Mouse (Mus musculus) spleen, embryonic (tissue): ENCODE results near the gene Tbc1d15.

ENCODE experiments used
- CTCF ChIA-PET: fragments of 350-600 bp; sonication (Branson Sonifier 250); formaldehyde crosslinking; loops from one replicate; lab custom pipeline; 2022; lab: Charles Lee

Tbc1d15 gene

GRCm38 (mm10) chr10:115251088-115251934, at the start of gene Tbc1d15:
Gene Tbc1d15, minus strand, starts transcription at chr10:115251467.
- CTCF ChIA-PET = no interaction called here

- CTCF ChIA-PET = interaction anchor here (0.6 kb wide), 1 partner anchor 24 kb away, joined by 3 read pairs; no protein-coding TSS in a partner anchor
Observed at GRCm38 (mm10) chr10:115298683-115299082, 47.4 kb upstream of the Tbc1d15 start.

GRCm38 (mm10) chr10:115297582-115297981, 46.3 kb upstream of the Tbc1d15 start:
- CTCF ChIA-PET = no interaction called here

GRCm38 (mm10) chr10:115296401-115296935, 45.2 kb upstream of the Tbc1d15 start:
- CTCF ChIA-PET = no interaction called here

- CTCF ChIA-PET = no interaction called here
Observed at GRCm38 (mm10) chr10:115295162-115295561, 43.9 kb upstream of the Tbc1d15 start.

GRCm38 (mm10) chr10:115294715-115295114, 43.4 kb upstream of the Tbc1d15 start:
- CTCF ChIA-PET = no interaction called here

- CTCF ChIA-PET = no interaction called here
Observed at GRCm38 (mm10) chr10:115293946-115294345, 42.7 kb upstream of the Tbc1d15 start.

- CTCF ChIA-PET = no interaction called here
Observed at GRCm38 (mm10) chr10:115290671-115291070, 39.4 kb upstream of the Tbc1d15 start.

- CTCF ChIA-PET = no interaction called here
Observed at GRCm38 (mm10) chr10:115288856-115289255, 37.6 kb upstream of the Tbc1d15 start.

GRCm38 (mm10) chr10:115284170-115284569, 32.9 kb upstream of the Tbc1d15 start:
- CTCF ChIA-PET = no interaction called here

GRCm38 (mm10) chr10:115281381-115281780, 30.1 kb upstream of the Tbc1d15 start:
- CTCF ChIA-PET = no interaction called here

- CTCF ChIA-PET = no interaction called here
Observed at GRCm38 (mm10) chr10:115271649-115272048, 20.4 kb upstream of the Tbc1d15 start.

GRCm38 (mm10) chr10:115270612-115271390, 19.5 kb upstream of the Tbc1d15 start:
- CTCF ChIA-PET = no interaction called here

GRCm38 (mm10) chr10:115262926-115263562, 11.8 kb upstream of the Tbc1d15 start:
- CTCF ChIA-PET = interaction anchor here (1.5 kb wide), 1 partner anchor 12 kb away, joined by 3 read pairs; no protein-coding TSS in a partner anchor

- CTCF ChIA-PET = interaction anchor here (1.5 kb wide), 1 partner anchor 13 kb away, joined by 3 read pairs; no protein-coding TSS in a partner anchor
Observed at GRCm38 (mm10) chr10:115262261-115262660, 11.0 kb upstream of the Tbc1d15 start.

- CTCF ChIA-PET = no interaction called here
Observed at GRCm38 (mm10) chr10:115261428-115261827, 10.2 kb upstream of the Tbc1d15 start.

- CTCF ChIA-PET = no interaction called here
Observed at GRCm38 (mm10) chr10:115256162-115256561, 4.9 kb upstream of the Tbc1d15 start.

- CTCF ChIA-PET = no interaction called here
Observed at GRCm38 (mm10) chr10:115253521-115253920, 2.3 kb upstream of the Tbc1d15 start.

- CTCF ChIA-PET = no interaction called here
Observed at GRCm38 (mm10) chr10:115252321-115252757, 1.1 kb upstream of the Tbc1d15 start.

GRCm38 (mm10) chr10:115250235-115251087, 806 bp downstream of the Tbc1d15 start:
- CTCF ChIA-PET = no interaction called here

GRCm38 (mm10) chr10:115248041-115248440, 3.2 kb downstream of the Tbc1d15 start:
- CTCF ChIA-PET = no interaction called here
